Mouse (Mus musculus) liver, embryonic 13.5 days (tissue): Measurements from ENCODE around the gene Akap12. TPM values are rescaled to one million over a fixed set of nuclear protein-coding genes. Genes with fewer than 3 reads are reported as not detected.

ENCODE experiments used
- ATAC-seq: fragments of 200-750 bp; cut with Nextera tagmentation; 2 replicates; pipeline ENCODE4 v1.8.0; 2017; ENCODE audit warnings: low read depth, mild to moderate bottlenecking, moderate number of reproducible peaks, moderate library complexity
- DNase-seq: peaks from one replicate; pipeline ENCODE4 v3.0.0; 2022
- H3K27ac ChIP-seq: fragments of 300-500 bp; sonication (generic); 2 replicates; pipeline ENCODE4 v1.5.1; 2015; ENCODE audit warnings: moderate library complexity, mild to moderate bottlenecking, inconsistent platforms
- H3K27me3 ChIP-seq: fragments of 300-500 bp; sonication (generic); 2 replicates; pipeline ENCODE4 v1.6.1; 2015; ENCODE audit warnings: mild to moderate bottlenecking, inconsistent platforms
- H3K36me3 ChIP-seq: fragments of 300-500 bp; sonication (generic); 2 replicates; pipeline ENCODE4 v1.6.1; 2015; ENCODE audit warnings: mild to moderate bottlenecking, inconsistent platforms
- H3K4me1 ChIP-seq: fragments of 300-500 bp; sonication (generic); replicated peaks from 2 replicates; pipeline ENCODE4 v1.6.1; 2015; ENCODE audit warnings: inconsistent platforms
- H3K4me2 ChIP-seq: fragments of 300-500 bp; sonication (generic); 2 replicates; pipeline ENCODE4 v1.6.1; 2015; ENCODE audit warnings: inconsistent platforms, mild to moderate bottlenecking, moderate library complexity
- H3K4me3 ChIP-seq: fragments of 300-500 bp; sonication (generic); replicated peaks from 2 replicates; pipeline ENCODE4 v1.5.1; 2015; ENCODE audit warnings: mild to moderate bottlenecking, inconsistent platforms
- H3K9ac ChIP-seq: fragments of 300-500 bp; sonication (generic); 2 replicates; pipeline ENCODE4 v1.6.1; 2015; ENCODE audit warnings: mild to moderate bottlenecking, inconsistent platforms
- H3K9me3 ChIP-seq: fragments of 300-500 bp; sonication (generic); replicated peaks from 2 replicates; pipeline ENCODE4 v1.6.1; 2016; ENCODE audit warnings: inconsistent platforms
- WGBS: fragments of 180-500 bp; shearing (Covaris S2); methylation state at CpG from one replicate; pipeline ENCODE4 v1.1.7; 2015; ENCODE audit not compliant: insufficient replicate concordance; 5-methylcytosine and 5-hydroxymethylcytosine counted together
- polyA plus RNA-seq: library from polyadenylated mRNA; unstranded; fragments of >200 nt; fragmentation: Nextera tagmentation; extraction: Ambion mirVana; gene quantifications from 2 replicates; pipeline ENCODE4 v1.2.1, GENCODE M21; 2015

Gene Akap12
- 4.6 and 5.6 TPM in 2 replicates for polyA plus RNA-seq

- WGBS: under 1% methylated on average over 51 of the region's 54 CpGs
- Histone ChIP-seq H3K4me3 (peak within 1 kb of the TSS; percentile 50), H3K4me1 (peaks cover 15% of the 10 kb centered on the region; the same call in 1 of the 2 replicates), H3K36me3 (no peaks in the 10 kb centered on the region), H3K9ac (peak within 1 kb of the TSS; percentile 47), H3K27ac (no peak within 1 kb of the TSS), H3K27me3 (peaks cover 40% of the 10 kb centered on the region), H3K4me2 (peak within 1 kb of the TSS; percentile 67), H3K9me3 (no peaks in the 10 kb centered on the region)
- DNase-seq (no peak), ATAC-seq (0 out of 2 replicates have a peak, but pooled peaks have one; percentile 26)
Observed at GRCm38 (mm10) chr10:4266041-4266930, at the start of gene Akap12. Gene Akap12, plus strand, starts transcription at chr10:4266380.

GRCm38 (mm10) chr10:4230563-4231359 lies 35.4 kb upstream of the Akap12 start:
- no peak overlapping the region for H3K4me3 ChIP-seq
- no peaks in the 10 kb centered on the region for H3K27me3 ChIP-seq
- no peaks in the 10 kb centered on the region for H3K9me3 ChIP-seq
- no peak overlapping the region for H3K27ac ChIP-seq
- no peaks in the 10 kb centered on the region for H3K4me1 ChIP-seq
- H3K4me2 ChIP-seq: no peak overlapping the region
- no peak for ATAC-seq
- DNase-seq: no peak
- H3K9ac ChIP-seq: no peak overlapping the region
- 69% methylated on average over 17 of the region's 17 CpGs for WGBS
- no peaks in the 10 kb centered on the region for H3K36me3 ChIP-seq

GRCm38 (mm10) chr10:4233102-4233501 lies 33.1 kb upstream of the Akap12 start:
- Histone ChIP-seq H3K27me3 (no peaks in the 10 kb centered on the region), H3K4me2 (no peak overlapping the region), H3K27ac (no peak overlapping the region), H3K9me3 (no peaks in the 10 kb centered on the region), H3K9ac (no peak overlapping the region), H3K36me3 (no peaks in the 10 kb centered on the region), H3K4me3 (no peak overlapping the region), H3K4me1 (no peaks in the 10 kb centered on the region)
- no peak for ATAC-seq
- WGBS: 47% methylated on average over 9 of the region's 9 CpGs
- no peak for DNase-seq

GRCm38 (mm10) chr10:4239794-4240574 lies 26.2 kb upstream of the Akap12 start:
- Histone ChIP-seq H3K4me3 (no peak overlapping the region), H3K4me1 (no peaks in the 10 kb centered on the region), H3K36me3 (no peaks in the 10 kb centered on the region), H3K27me3 (no peaks in the 10 kb centered on the region), H3K9ac (no peak overlapping the region), H3K9me3 (no peaks in the 10 kb centered on the region), H3K27ac (no peak overlapping the region), H3K4me2 (no peak overlapping the region)
- no peak for ATAC-seq
- DNase-seq: no peak
- 48% methylated on average over 5 of the region's 5 CpGs for WGBS

- H3K27me3 ChIP-seq: no peaks in the 10 kb centered on the region
- H3K9ac ChIP-seq: no peak overlapping the region
- H3K9me3 ChIP-seq: no peaks in the 10 kb centered on the region
- no peak overlapping the region for H3K27ac ChIP-seq
- ATAC-seq (no peak), DNase-seq (no peak)
- 79% methylated on average over 16 of the region's 16 CpGs for WGBS
- no peak overlapping the region for H3K4me2 ChIP-seq
- H3K4me1 ChIP-seq: no peaks in the 10 kb centered on the region
- H3K36me3 ChIP-seq: no peaks in the 10 kb centered on the region
- H3K4me3 ChIP-seq: no peak overlapping the region
Observed at GRCm38 (mm10) chr10:4243591-4244300, 22.4 kb upstream of the Akap12 start.

GRCm38 (mm10) chr10:4245812-4246211 lies 20.4 kb upstream of the Akap12 start:
- WGBS: 46% methylated on average over 2 of the region's 2 CpGs
- Histone ChIP-seq H3K4me2 (no peak overlapping the region), H3K4me3 (no peak overlapping the region), H3K4me1 (peaks cover 4% of the 10 kb centered on the region), H3K9ac (no peak overlapping the region), H3K9me3 (no peaks in the 10 kb centered on the region), H3K27ac (no peak overlapping the region), H3K36me3 (no peaks in the 10 kb centered on the region), H3K27me3 (no peaks in the 10 kb centered on the region)
- DNase-seq (no peak), ATAC-seq (no peak)

GRCm38 (mm10) chr10:4246407-4246806 lies 19.8 kb upstream of the Akap12 start:
- H3K27ac ChIP-seq: no peak overlapping the region
- ATAC-seq: no peak
- peaks cover 10% of the 10 kb centered on the region for H3K4me1 ChIP-seq
- no peaks in the 10 kb centered on the region for H3K9me3 ChIP-seq
- no peak overlapping the region for H3K4me2 ChIP-seq
- H3K36me3 ChIP-seq: no peaks in the 10 kb centered on the region
- 67% methylated on average over 7 of the region's 7 CpGs for WGBS
- H3K4me3 ChIP-seq: no peak overlapping the region
- no peaks in the 10 kb centered on the region for H3K27me3 ChIP-seq
- no peak for DNase-seq
- H3K9ac ChIP-seq: no peak overlapping the region

- DNase-seq (no peak), ATAC-seq (no peak)
- no peak overlapping the region for H3K9ac ChIP-seq
- peaks cover 10% of the 10 kb centered on the region for H3K4me1 ChIP-seq
- H3K4me3 ChIP-seq: no peak overlapping the region
- no peak overlapping the region for H3K27ac ChIP-seq
- no peaks in the 10 kb centered on the region for H3K9me3 ChIP-seq
- H3K4me2 ChIP-seq: no peak overlapping the region
- H3K36me3 ChIP-seq: no peaks in the 10 kb centered on the region
- 27% methylated on average over 4 of the region's 4 CpGs for WGBS
- no peaks in the 10 kb centered on the region for H3K27me3 ChIP-seq
Observed at GRCm38 (mm10) chr10:4249235-4249845, 16.8 kb upstream of the Akap12 start.

GRCm38 (mm10) chr10:4250681-4251080 lies 15.5 kb upstream of the Akap12 start:
- no peaks in the 10 kb centered on the region for H3K36me3 ChIP-seq
- peak; percentile 70 for ATAC-seq
- WGBS: 38% methylated on average over 3 of the region's 3 CpGs
- H3K9ac ChIP-seq: no peak overlapping the region
- peaks cover 10% of the 10 kb centered on the region for H3K4me1 ChIP-seq
- H3K27ac ChIP-seq: no peak overlapping the region
- H3K4me2 ChIP-seq: no peak overlapping the region
- no peak for DNase-seq
- no peak overlapping the region for H3K4me3 ChIP-seq
- no peaks in the 10 kb centered on the region for H3K9me3 ChIP-seq
- no peaks in the 10 kb centered on the region for H3K27me3 ChIP-seq

GRCm38 (mm10) chr10:4253613-4254012 lies 12.6 kb upstream of the Akap12 start:
- H3K27ac ChIP-seq: no peak overlapping the region
- no peaks in the 10 kb centered on the region for H3K36me3 ChIP-seq
- no peaks in the 10 kb centered on the region for H3K27me3 ChIP-seq
- H3K4me1 ChIP-seq: peaks cover 10% of the 10 kb centered on the region
- no peak overlapping the region for H3K9ac ChIP-seq
- 67% methylated on average over 4 of the region's 4 CpGs for WGBS
- no peak for DNase-seq
- H3K4me2 ChIP-seq: no peak overlapping the region
- H3K9me3 ChIP-seq: no peaks in the 10 kb centered on the region
- no peak overlapping the region for H3K4me3 ChIP-seq
- ATAC-seq: no peak
